In genomic region chr5:73694254-73695015, GRCm38 (mm10) we compare ENCODE assay signal across 29 mouse cellular contexts. TPM values are rescaled to one million over a fixed set of nuclear protein-coding genes. Genes with fewer than 3 reads are reported as not detected.
DNase-seq lines count a peak whose midpoint lies in the region; ATAC-seq and TF ChIP-seq lines count a peak whose summit lies in the region.
"Had no signal": no experiment of that assay in that cellular context is flagged by ENCODE, and none has a peak within 500 bp of the region (broad histone marks: within the 10 kb centered on the region; RNA-seq: fewer than 3 reads in every experiment).

No protein-coding gene starts in this region.

- peak; percentile 19 for DNase-seq in embryo, embryonic 10 days (ENCODE audit: low spot score)
- no peak for DNase-seq in embryo, embryonic 9.5 days (ENCODE audit: extremely low spot score)
- DNase-seq in embryonic facial prominence, embryonic 11.5 days (ENCODE audit: low spot score), result peak; percentile 88
- DNase-seq in fibroblast of lung, adult 2 months (ENCODE audit: low read depth), result peak; percentile 58
- DNase-seq in layer of hippocampus, postnatal 14 days (ENCODE audit: low spot score in 2 of 2), result no peak
- no peak for DNase-seq in forebrain, embryonic 10.5 days (ENCODE audit: extremely low spot score, low spot score)
- DNase-seq: adrenal gland, postnatal 10 days; cerebellum, adult 8-10 months; cerebellum, postnatal 36 days; gastrocnemius, adult 2 months; heart, postnatal 14 days; kidney, adult 18-20 months; layer of hippocampus, adult 9-11 months; left cerebral cortex, postnatal 4 days; thymus, adult 18-20 months; thymus, postnatal 4 days had no signal

- no peak for TF ChIP-seq CTCF in intestine, postnatal 0 days (IDR thresholded peaks at IDR 0.05; ENCODE audit: low read depth)

- H3K9ac ChIP-seq in embryonic facial prominence, embryonic 11.5 days (replicated peaks; ENCODE audit: low read length), result no peak overlapping the region
- no peak overlapping the region for H3K9ac ChIP-seq in limb, embryonic 13.5 days
- no peak overlapping the region for H3K9ac ChIP-seq in intestine, postnatal 0 days (ENCODE audit: low read depth, low read length)
- H3K9ac ChIP-seq: forebrain, embryonic 13.5 days; heart, embryonic 12.5 days; liver, embryonic 15.5 days; stomach, embryonic 15.5 days had no signal

- H3K27me3 ChIP-seq in embryonic facial prominence, embryonic 11.5 days (ENCODE audit: control insufficient read depth, insufficient read depth, low read length), result no peaks in the 10 kb centered on the region
- H3K27me3 ChIP-seq in limb, embryonic 13.5 days, result no peaks in the 10 kb centered on the region
- no peaks in the 10 kb centered on the region for H3K27me3 ChIP-seq in forebrain, embryonic 10.5 days (ENCODE audit: poor library complexity, severe bottlenecking)
- H3K27me3 ChIP-seq in intestine, postnatal 0 days (replicated peaks; ENCODE audit: control insufficient read depth, insufficient read depth, low read length), result no peaks in the 10 kb centered on the region
- H3K27me3 ChIP-seq: forebrain, embryonic 13.5 days; heart, embryonic 12.5 days; liver, embryonic 15.5 days; stomach, embryonic 15.5 days had no signal

- no peaks in the 10 kb centered on the region for H3K9me3 ChIP-seq in embryonic facial prominence, embryonic 11.5 days (replicated peaks; ENCODE audit: control insufficient read depth, low read length)
- H3K9me3 ChIP-seq in limb, embryonic 13.5 days, result no peaks in the 10 kb centered on the region
- no peaks in the 10 kb centered on the region for H3K9me3 ChIP-seq in forebrain, embryonic 10.5 days
- H3K9me3 ChIP-seq in intestine, postnatal 0 days (ENCODE audit: control insufficient read depth), result no peaks in the 10 kb centered on the region
- H3K9me3 ChIP-seq: forebrain, embryonic 13.5 days; liver, embryonic 15.5 days; midbrain, embryonic 10.5 days; stomach, embryonic 15.5 days had no signal

- ATAC-seq in embryonic facial prominence, embryonic 11.5 days (replicated peaks; ENCODE audit: insufficient number of reproducible peaks, low FRiP score, low TSS enrichment, low read depth), result peak; percentile 67; the same call in 1 of the 2 replicates
- ATAC-seq in limb, embryonic 13.5 days (ENCODE audit: low FRiP score, low read depth), result peak; percentile 93
- no peak for ATAC-seq in intestine, postnatal 0 days
- ATAC-seq: forebrain, embryonic 13.5 days had no signal

- no peak overlapping the region for H3K4me3 ChIP-seq in embryonic facial prominence, embryonic 11.5 days (ENCODE audit: low read depth, low read length)
- no peak overlapping the region for H3K4me3 ChIP-seq in limb, embryonic 13.5 days
- no peak overlapping the region for H3K4me3 ChIP-seq in forebrain, embryonic 10.5 days
- no peak overlapping the region for H3K4me3 ChIP-seq in intestine, postnatal 0 days (ENCODE audit: low read depth, low read length)
- H3K4me3 ChIP-seq: forebrain, embryonic 13.5 days; gastrocnemius, adult 2 months; heart, embryonic 12.5 days; left cerebral cortex, adult 2 months; liver, embryonic 15.5 days; midbrain, embryonic 10.5 days; stomach, embryonic 15.5 days had no signal

- H3K27ac ChIP-seq in embryonic facial prominence, embryonic 11.5 days (replicated peaks; ENCODE audit: low read depth, low read length), result 0 out of 2 replicates have a peak overlapping the region, but pooled peaks have one; percentile 8
- peak overlapping the region; percentile 86 for H3K27ac ChIP-seq in limb, embryonic 13.5 days
- H3K27ac ChIP-seq in forebrain, embryonic 10.5 days, result no peak overlapping the region; the same call in 1 of the 2 replicates
- no peak overlapping the region for H3K27ac ChIP-seq in intestine, postnatal 0 days (ENCODE audit: low read depth, low read length)
- H3K27ac ChIP-seq: forebrain, embryonic 13.5 days; gastrocnemius, adult 2 months; kidney, postnatal 0 days; left cerebral cortex, adult 2 months; liver, embryonic 15.5 days; macrophage; midbrain, embryonic 10.5 days; stomach, embryonic 15.5 days had no signal

- no peaks in the 10 kb centered on the region for H3K4me1 ChIP-seq in embryonic facial prominence, embryonic 11.5 days (ENCODE audit: control insufficient read depth, insufficient read depth, low read length)
- H3K4me1 ChIP-seq in limb, embryonic 13.5 days, result peaks cover 36% of the 10 kb centered on the region
- H3K4me1 ChIP-seq in forebrain, embryonic 10.5 days, result peaks cover 16% of the 10 kb centered on the region
- no peaks in the 10 kb centered on the region for H3K4me1 ChIP-seq in intestine, postnatal 0 days (replicated peaks; ENCODE audit: control insufficient read depth, insufficient read depth, low read length)
- H3K4me1 ChIP-seq: forebrain, embryonic 13.5 days; liver, embryonic 15.5 days had no signal

- H3K4me2 ChIP-seq in embryonic facial prominence, embryonic 11.5 days (ENCODE audit: low read depth, low read length), result no peak overlapping the region
- no peak overlapping the region for H3K4me2 ChIP-seq in limb, embryonic 13.5 days (replicated peaks)
- no peak overlapping the region for H3K4me2 ChIP-seq in intestine, postnatal 0 days (replicated peaks; ENCODE audit: low read depth)
- H3K4me2 ChIP-seq: forebrain, embryonic 13.5 days; heart, embryonic 12.5 days; liver, embryonic 15.5 days; stomach, embryonic 15.5 days had no signal

- no peaks in the 10 kb centered on the region for H3K36me3 ChIP-seq in embryonic facial prominence, embryonic 11.5 days (replicated peaks; ENCODE audit: control insufficient read depth, insufficient read depth, low read depth, low read length)
- H3K36me3 ChIP-seq in limb, embryonic 13.5 days, result no peaks in the 10 kb centered on the region
- H3K36me3 ChIP-seq in forebrain, embryonic 10.5 days (replicated peaks), result no peaks in the 10 kb centered on the region
- H3K36me3 ChIP-seq in intestine, postnatal 0 days (ENCODE audit: control insufficient read depth, insufficient read depth), result no peaks in the 10 kb centered on the region
- H3K36me3 ChIP-seq: heart, embryonic 12.5 days; liver, embryonic 15.5 days; midbrain, embryonic 10.5 days; stomach, embryonic 15.5 days had no signal

- WGBS in embryonic facial prominence, embryonic 11.5 days, result 54% methylated on average over 4 of the region's 4 CpGs
- WGBS in limb, embryonic 13.5 days, result 21% methylated on average over 4 of the region's 4 CpGs
- WGBS in forebrain, embryonic 10.5 days, result 72% methylated on average over 4 of the region's 4 CpGs
- 84% methylated on average over 4 of the region's 4 CpGs for WGBS in intestine, postnatal 0 days

RNA-seq across cellular contexts. Expression of gene Spata18, which starts 43.3 kb away (rescaled TPM):
- polyA plus RNA-seq in embryonic facial prominence, embryonic 11.5 days (2014; fragmentation: Nextera tagmentation; extraction: Ambion mirVana), result 0.14 and 0.21 TPM in 2 replicates
- polyA plus RNA-seq in limb, embryonic 13.5 days (2015; fragmentation: Nextera tagmentation; extraction: Ambion mirVana), result 1.7 and 1.9 TPM in 2 replicates
- 1 to 10 TPM; 1.4 to 3.2 TPM for total RNA-seq in layer of hippocampus, postnatal 14 days (2021)
- 0.09 TPM in 1 of 2 replicates, not detected in the other for polyA plus RNA-seq in forebrain, embryonic 10.5 days (2016; fragmentation: Nextera tagmentation; extraction: Ambion mirVana)
- 0.17 and 0.18 TPM in 2 replicates for polyA plus RNA-seq in intestine, postnatal 0 days (2015; fragmentation: Nextera tagmentation; extraction: Ambion mirVana)
- total RNA-seq: gastrocnemius, adult 2 months; left cerebral cortex, adult 2 months; neutrophil, adult 5-6 weeks had no signal
- polyA plus RNA-seq: frontal cortex, adult 2 months; large intestine, adult 2 months; liver, embryonic 15.5 days; macrophage; midbrain, embryonic 10.5 days had no signal

RNA-seq across cellular contexts. Expression of gene Sgcb, which starts 46.8 kb away (rescaled TPM):
- 23.9 and 25.6 TPM in 2 replicates for polyA plus RNA-seq in embryonic facial prominence, embryonic 11.5 days (2014; fragmentation: Nextera tagmentation; extraction: Ambion mirVana)
- polyA plus RNA-seq in limb, embryonic 13.5 days (2015; fragmentation: Nextera tagmentation; extraction: Ambion mirVana), result 44.9 and 46.5 TPM in 2 replicates
- 10 to 100 TPM; 59.4 to 60.5 TPM for total RNA-seq in layer of hippocampus, postnatal 14 days (2021)
- polyA plus RNA-seq in forebrain, embryonic 10.5 days (2016; fragmentation: Nextera tagmentation; extraction: Ambion mirVana), result 19.7 and 20.4 TPM in 2 replicates
- 8.2 and 8.5 TPM in 2 replicates for polyA plus RNA-seq in intestine, postnatal 0 days (2015; fragmentation: Nextera tagmentation; extraction: Ambion mirVana)

Comparison
In these comparisons a context has a peak if more than half of its experiments do, and no peak if none do; other contexts are left out.
1. DNase-seq: peak in embryo, embryonic 10 days (single experiment), embryonic facial prominence, embryonic 11.5 days (single experiment) and fibroblast of lung, adult 2 months (single experiment); none in embryo, embryonic 9.5 days (single experiment), layer of hippocampus, postnatal 14 days (0 of 2) and forebrain, embryonic 10.5 days (single experiment).
2. H3K27ac ChIP-seq: peak in embryonic facial prominence, embryonic 11.5 days (single experiment) and limb, embryonic 13.5 days (single experiment); none in forebrain, embryonic 10.5 days (single experiment) and intestine, postnatal 0 days (single experiment).